Mouse (Mus musculus) brown adipose tissue, adult 24 weeks (tissue): Measurements from ENCODE around the gene Slc7a11. TPM values are rescaled to one million over a fixed set of nuclear protein-coding genes. Genes with fewer than 3 reads are reported as not detected.

Experiments used
- H3K27ac ChIP-seq: fragments of 200-500 bp; replicated peaks from 2 replicates; pipeline ENCODE4 v1.5.1; 2012; ENCODE audit warnings: low read depth, mild to moderate bottlenecking, low read length
- H3K4me1 ChIP-seq: fragments of 200-500 bp; 2 replicates; pipeline ENCODE4 v1.6.1; 2012; ENCODE audit warnings: low read length, mixed read lengths; ENCODE audit not compliant: control insufficient read depth, insufficient read depth, insufficient read length
- H3K4me3 ChIP-seq: fragments of 200-500 bp; 2 replicates; pipeline ENCODE4 v1.5.1; 2012; ENCODE audit warnings: low read depth, mild to moderate bottlenecking, low read length, moderate library complexity; ENCODE audit not compliant: insufficient read depth
- polyA plus RNA-seq: library from polyadenylated mRNA; stranded (reverse); fragments of >200 nt; gene quantifications from 2 replicates; pipeline ENCODE4 v1.2.4, GENCODE M21; 2012; ENCODE audit not compliant: missing spikeins, insufficient read depth, insufficient read length

Slc7a11 gene
- polyA plus RNA-seq, 1 experiment = not detected

DNA sequence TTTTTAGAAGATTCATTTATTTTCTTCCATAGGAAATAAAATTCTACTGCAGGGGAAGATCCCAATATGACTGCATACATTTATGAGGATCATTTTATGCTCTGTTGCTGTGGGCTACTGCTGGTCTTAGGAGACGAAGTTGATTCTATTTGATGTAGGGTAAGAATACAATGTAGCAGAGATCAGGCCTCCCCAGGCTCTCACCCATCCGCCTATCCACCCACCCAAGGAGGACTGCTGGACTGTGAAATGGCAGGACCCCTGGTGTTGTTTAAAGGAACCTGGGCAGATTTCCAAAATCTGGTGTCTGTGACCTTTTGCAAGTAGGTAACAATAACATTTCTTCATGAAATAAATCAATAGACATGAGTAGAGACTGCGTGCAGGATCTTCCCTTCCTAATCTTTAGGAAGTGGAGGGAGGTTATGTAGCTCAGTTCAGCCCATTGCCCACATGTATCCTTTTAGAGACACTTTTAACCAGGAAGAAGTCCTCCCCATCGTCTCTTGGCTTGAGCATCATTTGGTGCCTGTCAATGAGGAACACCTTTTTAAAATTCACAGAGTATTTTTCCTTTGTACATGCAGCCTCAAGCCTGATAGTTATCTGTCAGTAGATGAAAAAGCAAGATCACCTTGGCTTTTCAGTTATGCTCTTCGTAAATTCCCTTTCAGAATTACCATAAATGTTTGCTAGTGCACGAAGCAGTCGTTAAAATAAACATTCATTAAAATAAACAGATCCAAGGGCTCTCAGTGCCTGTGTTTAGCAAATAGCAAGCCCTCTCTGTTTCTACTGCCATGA is 576.1 kb downstream of the Slc7a11 start:
- Histone ChIP-seq H3K27ac (no peak overlapping the region), H3K4me3 (no peak overlapping the region), H3K4me1 (no peaks in the 10 kb centered on the region; the same call in 1 of the 2 replicates)

- H3K4me3 ChIP-seq = no peak overlapping the region
- no peaks in the 10 kb centered on the region; the same call in 1 of the 2 replicates for H3K4me1 ChIP-seq
- no peak overlapping the region for H3K27ac ChIP-seq
These were observed 577.3 kb downstream of the Slc7a11 start for GRCm38 (mm10) chr3:49866061-49866515.

- Histone ChIP-seq H3K4me1 (no peaks in the 10 kb centered on the region), H3K4me3 (no peak overlapping the region), H3K27ac (no peak overlapping the region; the same call in 1 of the 2 replicates)
These were observed 586.6 kb downstream of the Slc7a11 start for GRCm38 (mm10) chr3:49856797-49857196.

DNA sequence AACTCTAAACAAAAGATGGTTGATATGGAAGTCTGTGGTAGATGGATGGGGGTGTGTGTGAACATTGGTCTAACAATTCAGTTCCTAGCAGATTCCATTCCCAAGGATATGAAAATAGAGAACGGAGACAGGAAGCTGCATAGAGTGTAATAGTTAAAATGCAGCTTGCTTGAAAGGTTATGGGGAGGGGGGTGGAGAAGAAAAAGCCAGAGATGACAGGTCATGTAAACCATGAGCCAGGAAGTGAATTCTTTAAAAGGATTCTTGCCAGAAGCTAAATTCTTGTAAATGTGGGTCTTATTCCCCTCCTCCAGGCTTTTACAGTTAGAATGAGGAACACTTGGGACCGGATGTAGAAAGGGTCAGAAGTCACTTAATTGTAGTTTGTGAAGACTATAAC is 589.1 kb downstream of the Slc7a11 start:
- no peak overlapping the region for H3K4me3 ChIP-seq

GRCm38 (mm10) chr3:49842971-49843370 is 600.4 kb downstream of the Slc7a11 start:
- H3K4me1 ChIP-seq = no peaks in the 10 kb centered on the region
- H3K4me3 ChIP-seq = no peak overlapping the region
- H3K27ac ChIP-seq = no peak overlapping the region

More for the DNA sequence above, 589.1 kb downstream of the Slc7a11 start:
- no peaks in the 10 kb centered on the region for H3K4me1 ChIP-seq
- no peak overlapping the region for H3K27ac ChIP-seq
